Mouse (Mus musculus) kidney, adult 2 months (tissue): Measurements from ENCODE around the gene Nrp1. TPM values are rescaled to one million over a fixed set of nuclear protein-coding genes. Genes with fewer than 3 reads are reported as not detected.

ENCODE experiments used
- DNase-seq: peaks from one replicate; pipeline ENCODE4 v3.0.0; 2021
- H3K27ac ChIP-seq: fragments of 200-500 bp; 2 replicates; pipeline ENCODE4 v1.5.1; 2012; ENCODE audit warnings: low read depth, low read length, control low read depth, inconsistent platforms; ENCODE audit not compliant: insufficient read depth
- H3K27me3 ChIP-seq: fragments of 200-500 bp; replicated peaks from 2 replicates; pipeline ENCODE4 v1.6.1; 2012; ENCODE audit warnings: mild to moderate bottlenecking, moderate library complexity, low read length, inconsistent platforms; ENCODE audit not compliant: control insufficient read depth, insufficient read depth
- H3K36me3 ChIP-seq: fragments of 200-500 bp; 2 replicates; pipeline ENCODE4 v1.6.1; 2012; ENCODE audit warnings: mild to moderate bottlenecking, moderate library complexity, low read length, inconsistent platforms; ENCODE audit not compliant: control insufficient read depth, insufficient read depth
- H3K4me1 ChIP-seq: fragments of 200-500 bp; 2 replicates; pipeline ENCODE4 v1.6.1; 2011; ENCODE audit warnings: low read length; ENCODE audit not compliant: control insufficient read depth, insufficient read depth
- H3K4me3 ChIP-seq: fragments of 200-500 bp; 2 replicates; pipeline ENCODE4 v1.5.1; 2011; ENCODE audit warnings: mild to moderate bottlenecking, low read depth, low read length, control low read depth; ENCODE audit not compliant: insufficient read depth
- CTCF ChIP-seq: fragments of 200-500 bp; conservative IDR thresholded peaks from 2 replicates; pipeline ENCODE4 v1.5.1; 2011; ENCODE audit warnings: low read depth, mild to moderate bottlenecking, control low read depth, low read length, moderate library complexity, mixed read lengths; ENCODE audit not compliant: insufficient read depth, insufficient read length
- POLR2A ChIP-seq: fragments of 200-500 bp; IDR thresholded peaks from one replicate; pipeline ENCODE4 v1.6.1; 2011; ENCODE audit warnings: low read depth, low read length, control low read depth
- WGBS: fragments of 180-500 bp; shearing (Covaris S2); methylation state at CpG from one replicate; pipeline ENCODE4 v1.1.7; 2018; 5-methylcytosine and 5-hydroxymethylcytosine counted together
- polyA plus RNA-seq: library from polyadenylated mRNA; depleted of rRNA; stranded (reverse); fragments of >200 nt; gene quantifications from 2 replicates; pipeline ENCODE4 v1.2.3, GENCODE M21; 2012

Nrp1 gene
- polyA plus RNA-seq, 1 experiment: 54.3 TPM

- H3K36me3 ChIP-seq: no peaks in the 10 kb centered on the region
- DNase-seq: no peak
- H3K27me3 ChIP-seq: no peaks in the 10 kb centered on the region
- H3K27ac ChIP-seq: no peak overlapping the region
- TF ChIP-seq CTCF (no peak), POLR2A (no peak)
- H3K4me1 ChIP-seq: no peaks in the 10 kb centered on the region
- no peak overlapping the region for H3K4me3 ChIP-seq
- WGBS: 27% methylated on average over 1 of the region's 1 CpGs
Observed at GRCm38 (mm10) chr8:128541355-128542090, 183.1 kb downstream of the Nrp1 start.

- Histone ChIP-seq H3K36me3 (no peaks in the 10 kb centered on the region), H3K27ac (no peak overlapping the region), H3K4me1 (no peaks in the 10 kb centered on the region), H3K4me3 (no peak overlapping the region), H3K27me3 (no peaks in the 10 kb centered on the region)
- no peak for TF ChIP-seq POLR2A
- TF ChIP-seq CTCF: no peak
- no peak for DNase-seq
- WGBS: 73% methylated on average over 2 of the region's 2 CpGs
Observed at GRCm38 (mm10) chr8:128544128-128544846, 185.9 kb downstream of the Nrp1 start.

GRCm38 (mm10) chr8:128546287-128546686 is 187.9 kb downstream of the Nrp1 start:
- WGBS: 86% methylated on average over 1 of the region's 1 CpGs
- no peaks in the 10 kb centered on the region for H3K27me3 ChIP-seq
- no peak for DNase-seq

GRCm38 (mm10) chr8:128547361-128547760 is 189.0 kb downstream of the Nrp1 start:
- H3K4me3 ChIP-seq: no peak overlapping the region
- no peaks in the 10 kb centered on the region for H3K27me3 ChIP-seq
- H3K4me1 ChIP-seq: no peaks in the 10 kb centered on the region
- TF ChIP-seq CTCF: no peak
- no peak for TF ChIP-seq POLR2A
- DNase-seq: no peak
- H3K27ac ChIP-seq: no peak overlapping the region
- WGBS: 90% methylated on average over 4 of the region's 4 CpGs
- H3K36me3 ChIP-seq: no peaks in the 10 kb centered on the region

More at GRCm38 (mm10) chr8:128546287-128546686, 187.9 kb downstream of the Nrp1 start:
- Histone ChIP-seq H3K36me3 (no peaks in the 10 kb centered on the region), H3K4me3 (no peak overlapping the region), H3K27ac (no peak overlapping the region), H3K4me1 (no peaks in the 10 kb centered on the region)
- TF ChIP-seq CTCF: no peak
- no peak for TF ChIP-seq POLR2A

GRCm38 (mm10) chr8:128549738-128550137 is 191.3 kb downstream of the Nrp1 start:
- H3K36me3 ChIP-seq: no peaks in the 10 kb centered on the region
- WGBS: 95% methylated on average over 5 of the region's 5 CpGs
- TF ChIP-seq CTCF: no peak
- TF ChIP-seq POLR2A: no peak
- H3K4me3 ChIP-seq: no peak overlapping the region
- no peaks in the 10 kb centered on the region for H3K4me1 ChIP-seq
- no peak for DNase-seq
- H3K27ac ChIP-seq: no peak overlapping the region
- no peaks in the 10 kb centered on the region for H3K27me3 ChIP-seq

- Histone ChIP-seq H3K27ac (no peak overlapping the region), H3K36me3 (no peaks in the 10 kb centered on the region), H3K4me1 (no peaks in the 10 kb centered on the region), H3K4me3 (no peak overlapping the region), H3K27me3 (no peaks in the 10 kb centered on the region)
- no peak for TF ChIP-seq POLR2A
- TF ChIP-seq CTCF: peak; percentile 89
- WGBS: 36% methylated on average over 15 of the region's 15 CpGs
- DNase-seq: peak; percentile 72
Observed at GRCm38 (mm10) chr8:128551421-128552139, 193.2 kb downstream of the Nrp1 start.
